Mouse (Mus musculus) limb, embryonic 14.5 days (tissue): Measurements from ENCODE around the gene Slc15a4. TPM values are rescaled to one million over a fixed set of nuclear protein-coding genes. Genes with fewer than 3 reads are reported as not detected.
A peak's percentile ranks its signal among the peaks of the same experiment; 100 is the strongest.

Experiments
- ATAC-seq: fragments of 200-750 bp; cut with Nextera tagmentation; 2 replicates; pipeline ENCODE4 v1.8.0; 2017; ENCODE audit warnings: low read depth, moderate number of reproducible peaks, moderate TSS enrichment; ENCODE audit not compliant: low FRiP score
- DNase-seq: peaks from one replicate; pipeline ENCODE4 v3.0.0-alpha.2; 2015; ENCODE audit warnings: low spot score
- H3K27ac ChIP-seq: fragments of 300-500 bp; sonication (generic); replicated peaks from 2 replicates; pipeline ENCODE4 v1.5.1; 2014; ENCODE audit warnings: low read depth, mild to moderate bottlenecking, low read length, moderate library complexity, mixed read lengths
- H3K27me3 ChIP-seq: fragments of 300-500 bp; sonication (generic); 2 replicates; pipeline ENCODE4 v1.6.1; 2014; ENCODE audit warnings: low read length, mixed read lengths; ENCODE audit not compliant: control insufficient read depth, insufficient read depth
- H3K36me3 ChIP-seq: fragments of 300-500 bp; sonication (generic); 2 replicates; pipeline ENCODE4 v1.6.1; 2014; ENCODE audit warnings: mild to moderate bottlenecking, low read length, moderate library complexity, mixed read lengths; ENCODE audit not compliant: control insufficient read depth, insufficient read depth
- H3K4me1 ChIP-seq: fragments of 300-500 bp; sonication (generic); 2 replicates; pipeline ENCODE4 v1.6.1; 2014; ENCODE audit warnings: antibody characterized with exemption, low read length, mixed read lengths; ENCODE audit not compliant: control insufficient read depth, insufficient read depth
- H3K4me2 ChIP-seq: fragments of 300-500 bp; sonication (generic); replicated peaks from 2 replicates; pipeline ENCODE4 v1.6.1; 2014; ENCODE audit warnings: low read depth, mild to moderate bottlenecking, low read length, moderate library complexity; ENCODE audit not compliant: severe bottlenecking
- H3K4me3 ChIP-seq: fragments of 300-500 bp; sonication (generic); replicated peaks from 2 replicates; pipeline ENCODE4 v1.5.1; 2014; ENCODE audit warnings: low read length
- H3K9ac ChIP-seq: fragments of 300-500 bp; sonication (generic); 2 replicates; pipeline ENCODE4 v1.6.1; 2014; ENCODE audit warnings: mild to moderate bottlenecking, low read depth, low read length, moderate library complexity; ENCODE audit not compliant: severe bottlenecking
- H3K9me3 ChIP-seq: fragments of 300-500 bp; sonication (generic); 2 replicates; pipeline ENCODE4 v1.6.1; 2016; ENCODE audit warnings: low read length; ENCODE audit not compliant: control insufficient read depth
- POLR2A ChIP-seq: fragments of 200-500 bp; IDR thresholded peaks from 2 replicates; pipeline ENCODE4 v1.8.0; 2012; ENCODE audit warnings: inconsistent platforms, mild to moderate bottlenecking, moderate library complexity, borderline replicate concordance; ENCODE audit not compliant: insufficient read depth, insufficient read length; ENCODE audit errors: extremely low read depth
- WGBS: fragments of 180-500 bp; shearing (Covaris S2); extraction: QIAGEN DNeasy Blood & Tissue Kit; methylation state at CpG from one replicate; pipeline ENCODE4 v1.1.7; 2014; 5-methylcytosine and 5-hydroxymethylcytosine counted together
- polyA plus RNA-seq, 2 experiments: library from polyadenylated mRNA; depleted of rRNA in 1 of 2; stranded (reverse) in 1 of 2; unstranded in 1 of 2; fragments of >200 nt; fragmentation: Nextera tagmentation in 1 of 2; extraction: Ambion mirVana in 1 of 2; gene quantifications; 2 replicates each; pipeline versions ENCODE4 v1.2.1 to v1.2.3; 2012 to 2014

The Slc15a4 gene
- polyA plus RNA-seq (2012; rRNA removed) (22.0 and 31.1 TPM in 2 replicates), polyA plus RNA-seq (2014; fragmentation: Nextera tagmentation; extraction: Ambion mirVana) (19.3 and 20.2 TPM in 2 replicates)

- no peak for DNase-seq
- peaks cover 4% of the 10 kb centered on the region; the same call in 1 of the 2 replicates for H3K4me1 ChIP-seq
- H3K27ac ChIP-seq: no peak within 1 kb of the TSS
- H3K27me3 ChIP-seq: no peaks in the 10 kb centered on the region
- peak within 1 kb of the TSS; percentile 95 for H3K4me2 ChIP-seq
- peak within 1 kb of the TSS; percentile 66 for H3K9ac ChIP-seq
- H3K36me3 ChIP-seq: no peaks in the 10 kb centered on the region
- no peaks in the 10 kb centered on the region for H3K9me3 ChIP-seq
- under 1% methylated on average over 49 of the region's 62 CpGs for WGBS
- no peak for ATAC-seq
- peak within 1 kb of the TSS; percentile 46 for H3K4me3 ChIP-seq
- TF ChIP-seq POLR2A: no peak
Measured at GRCm38 (mm10) chr5:127632167-127633145, at the start of gene Slc15a4, which contains the start of gene Glt1d1. Gene Slc15a4, minus strand, starts transcription at chr5:127632897. Gene Glt1d1, plus strand, starts transcription at chr5:127632262.

- H3K4me2 ChIP-seq: no peak overlapping the region
Measured at GRCm38 (mm10) chr5:127678501-127678900, 45.8 kb upstream of the Slc15a4 start.

GRCm38 (mm10) chr5:127677561-127677960 lies 44.9 kb upstream of the Slc15a4 start:
- Histone ChIP-seq H3K9me3 (no peaks in the 10 kb centered on the region), H3K27ac (no peak overlapping the region), H3K9ac (no peak overlapping the region), H3K4me2 (no peak overlapping the region), H3K27me3 (no peaks in the 10 kb centered on the region), H3K4me1 (no peaks in the 10 kb centered on the region), H3K4me3 (no peak overlapping the region), H3K36me3 (no peaks in the 10 kb centered on the region)
- no peak for DNase-seq
- 97% methylated on average over 2 of the region's 2 CpGs for WGBS
- ATAC-seq: no peak
- no peak for TF ChIP-seq POLR2A

More at GRCm38 (mm10) chr5:127678501-127678900, 45.8 kb upstream of the Slc15a4 start:
- DNase-seq (no peak), ATAC-seq (no peak)
- WGBS: 98% methylated on average over 5 of the region's 5 CpGs
- Histone ChIP-seq H3K4me3 (no peak overlapping the region), H3K4me1 (no peaks in the 10 kb centered on the region), H3K9me3 (no peaks in the 10 kb centered on the region), H3K27ac (no peak overlapping the region), H3K27me3 (no peaks in the 10 kb centered on the region), H3K9ac (no peak overlapping the region), H3K36me3 (no peaks in the 10 kb centered on the region)
- TF ChIP-seq POLR2A: no peak

- DNase-seq: no peak
- TF ChIP-seq POLR2A: no peak
- Histone ChIP-seq H3K9me3 (no peaks in the 10 kb centered on the region), H3K27ac (no peak overlapping the region), H3K4me2 (no peak overlapping the region), H3K27me3 (no peaks in the 10 kb centered on the region), H3K36me3 (no peaks in the 10 kb centered on the region), H3K4me3 (no peak overlapping the region), H3K9ac (no peak overlapping the region), H3K4me1 (no peaks in the 10 kb centered on the region)
- no peak for ATAC-seq
- 90% methylated on average over 8 of the region's 8 CpGs for WGBS
Measured at GRCm38 (mm10) chr5:127673913-127674312, 41.2 kb upstream of the Slc15a4 start.

GRCm38 (mm10) chr5:127660979-127661378 lies 28.3 kb upstream of the Slc15a4 start:
- TF ChIP-seq POLR2A: no peak

More at GRCm38 (mm10) chr5:127660979-127661378, 28.3 kb upstream of the Slc15a4 start:
- Histone ChIP-seq H3K9me3 (no peaks in the 10 kb centered on the region), H3K9ac (no peak overlapping the region), H3K27ac (no peak overlapping the region), H3K4me3 (no peak overlapping the region), H3K4me2 (no peak overlapping the region), H3K4me1 (no peaks in the 10 kb centered on the region), H3K36me3 (no peaks in the 10 kb centered on the region), H3K27me3 (no peaks in the 10 kb centered on the region)
- DNase-seq (no peak), ATAC-seq (no peak)
- WGBS: 89% methylated on average over 5 of the region's 5 CpGs
